Mouse (Mus musculus) hindlimb bud, embryonic 11.5 days (tissue): ENCODE data around the gene Sp6.

Experiments
- DNase-seq: peaks from one replicate; pipeline ENCODE4 v3.0.0-alpha.2; 2012; ENCODE audit warnings: low read depth, low spot score; ENCODE audit errors: extremely low spot score

Sp6 gene

DNA sequence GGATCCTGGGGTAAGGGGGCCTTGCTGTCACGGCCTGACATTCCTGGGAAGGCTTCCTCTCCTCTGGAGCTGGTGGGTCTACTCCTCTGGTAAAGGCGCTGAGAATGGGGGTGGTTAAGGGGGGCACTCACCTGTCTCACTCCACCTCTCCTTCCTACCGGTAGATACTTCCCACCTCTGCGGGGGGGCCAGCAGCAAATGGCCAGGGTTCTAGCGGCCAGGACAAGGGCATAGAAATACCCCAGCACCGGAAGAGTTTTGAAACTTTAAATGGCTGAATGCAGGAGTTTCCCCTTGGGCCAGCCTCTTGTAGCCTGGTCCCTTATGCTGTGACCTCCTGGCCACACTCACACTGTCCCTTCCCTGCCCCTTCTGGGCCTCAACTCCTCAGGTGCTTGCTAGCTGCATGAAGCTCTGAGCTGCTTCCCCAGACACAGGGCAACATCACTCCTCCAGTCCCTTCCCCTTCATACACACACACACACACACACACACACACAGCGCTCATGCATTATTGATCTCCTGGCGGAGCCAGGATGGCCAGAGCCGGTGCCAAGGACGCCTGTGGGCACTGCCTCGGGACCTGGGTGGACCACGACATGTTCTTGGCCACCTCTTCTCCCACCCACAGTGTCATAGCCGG is 37.9 kb downstream of the Sp6 start:
- DNase-seq: no peak

DNA sequence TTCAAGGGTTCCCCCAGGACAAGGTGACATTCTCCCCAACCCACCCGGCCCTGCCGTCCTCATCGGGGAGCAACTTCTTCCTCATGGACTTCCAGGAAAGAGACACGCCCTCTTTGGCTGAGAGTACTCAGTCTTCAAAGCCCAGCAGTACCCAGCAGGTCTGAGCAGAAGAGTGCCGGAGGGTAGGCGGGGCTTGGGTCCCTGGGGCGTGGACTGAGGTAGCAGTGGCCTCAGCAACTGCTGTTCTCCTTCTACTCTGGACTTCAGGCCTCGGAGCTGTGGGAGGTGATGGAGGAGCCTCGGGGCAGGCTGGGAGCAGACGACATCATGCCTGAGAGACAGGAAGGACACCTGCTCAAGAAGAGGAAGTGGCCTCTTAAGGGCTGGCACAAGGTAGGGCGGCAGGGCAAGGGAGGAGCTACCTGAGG is 39.0 kb downstream of the Sp6 start:
- DNase-seq: no peak

DNA sequence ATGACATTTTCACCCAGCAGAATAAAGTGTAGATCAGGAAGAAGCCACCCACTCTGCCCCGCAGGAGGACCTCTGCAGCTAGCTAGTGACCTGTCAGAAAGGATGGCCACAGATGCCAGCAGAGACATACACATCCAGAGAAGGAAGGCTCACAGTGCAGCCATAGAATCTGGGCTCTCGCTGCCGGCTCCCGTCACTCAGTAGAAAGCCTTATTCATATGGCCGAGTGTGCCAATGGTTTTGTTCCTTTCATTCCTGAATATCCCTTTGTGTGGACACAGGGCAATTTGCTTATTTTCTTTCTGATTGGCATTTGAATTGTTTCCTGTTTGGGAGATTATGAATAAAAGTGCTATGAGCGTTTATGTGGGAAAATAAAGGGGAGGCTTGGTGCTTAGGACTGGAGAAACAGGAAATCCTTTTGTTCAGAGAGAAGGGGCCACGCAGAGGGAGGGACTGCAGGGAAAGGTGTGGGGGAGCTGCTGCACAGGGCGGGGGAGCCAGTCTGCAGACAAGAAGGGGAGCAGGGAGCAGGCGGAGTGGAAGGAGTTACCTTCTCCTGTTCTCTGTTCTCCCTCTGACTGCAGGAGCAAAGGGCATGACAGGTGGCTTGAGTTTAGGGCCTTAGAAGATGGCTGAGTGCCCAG is 50.2 kb downstream of the Sp6 start:
- no peak for DNase-seq

DNA sequence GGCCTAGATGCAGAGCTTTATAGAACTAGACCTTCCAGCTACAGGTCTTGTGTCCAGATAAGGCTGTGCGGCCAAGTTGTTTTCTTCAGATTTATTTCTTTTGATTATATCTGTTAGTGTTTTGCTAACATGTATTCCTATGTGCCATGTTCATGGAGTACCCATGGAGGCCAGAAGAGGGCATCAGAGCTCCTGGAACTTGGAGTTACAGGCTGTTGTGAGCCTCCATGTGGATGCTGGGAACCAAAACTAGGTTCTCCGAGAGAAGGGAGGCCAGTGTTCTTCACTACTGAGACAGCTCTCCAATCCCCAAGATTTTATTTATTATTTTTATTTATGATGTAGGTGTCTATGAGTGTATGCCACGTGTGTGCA is 50.7 kb downstream of the Sp6 start:
- no peak for DNase-seq

DNA sequence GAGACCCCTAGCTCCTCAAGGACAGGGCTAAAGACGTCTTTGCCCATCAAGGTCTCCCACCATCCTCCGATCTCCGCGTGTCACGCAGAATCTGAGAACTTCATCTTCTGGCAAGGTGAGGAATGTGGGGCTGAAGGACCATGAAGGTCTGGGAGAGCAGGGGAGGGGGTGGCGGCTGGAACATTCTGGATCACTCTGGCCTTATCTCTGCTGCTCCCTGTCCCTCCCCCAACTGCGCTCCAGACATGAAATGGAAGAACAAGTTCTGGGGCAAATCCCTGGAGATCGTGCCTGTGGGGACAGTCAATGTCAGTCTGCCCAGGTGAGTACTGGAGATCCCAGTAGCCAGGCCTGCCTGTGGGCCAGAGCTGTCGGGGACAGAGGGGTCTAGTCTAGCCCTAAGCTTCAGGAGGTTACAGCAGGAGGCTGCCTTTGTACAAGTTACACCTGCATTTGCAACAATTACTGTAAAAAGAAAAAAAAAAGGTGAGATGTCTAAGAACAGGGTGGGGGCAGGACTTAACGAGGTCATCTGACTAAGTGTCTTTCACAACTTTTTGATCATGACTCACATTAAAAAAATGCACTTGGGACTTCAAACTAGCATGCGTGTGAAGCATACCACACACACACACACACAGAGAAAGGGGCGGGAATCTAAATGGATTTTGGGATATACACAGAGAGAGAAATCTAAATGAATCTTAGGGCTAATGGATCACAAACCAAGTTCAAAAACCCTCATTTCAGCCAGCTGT is 52.5 kb downstream of the Sp6 start:
- no peak for DNase-seq

DNA sequence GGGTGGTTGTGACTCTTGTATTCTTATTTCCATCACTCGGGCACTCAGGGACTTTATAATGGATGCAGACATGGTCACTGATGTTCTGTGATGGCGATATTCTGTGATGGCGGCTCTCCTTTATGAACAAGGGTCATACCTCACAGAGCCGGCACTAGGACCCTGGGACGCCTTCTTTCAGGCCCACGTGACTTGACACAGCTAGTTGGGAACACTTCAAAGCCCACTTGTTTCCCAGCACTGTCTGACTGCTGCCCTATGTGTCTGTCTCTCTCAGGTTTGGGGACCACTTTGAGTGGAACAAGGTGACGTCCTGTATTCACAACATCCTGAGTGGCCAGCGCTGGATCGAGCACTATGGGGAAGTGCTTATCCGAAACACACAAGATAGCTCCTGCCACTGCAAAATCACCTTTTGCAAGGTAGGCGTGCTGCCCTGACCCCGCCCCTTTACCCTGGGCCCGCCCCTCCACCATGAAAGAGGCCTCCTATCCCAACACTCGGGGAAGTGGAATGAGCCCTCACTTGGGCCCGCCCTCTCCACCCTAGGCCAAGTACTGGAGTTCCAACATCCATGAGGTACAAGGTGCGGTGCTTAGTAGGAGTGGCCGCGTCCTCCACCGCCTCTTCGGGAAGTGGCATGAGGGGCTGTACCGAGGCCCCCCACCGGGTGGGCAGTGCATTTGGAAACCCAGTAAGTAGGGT is 53.6 kb downstream of the Sp6 start:
- no peak for DNase-seq

DNA sequence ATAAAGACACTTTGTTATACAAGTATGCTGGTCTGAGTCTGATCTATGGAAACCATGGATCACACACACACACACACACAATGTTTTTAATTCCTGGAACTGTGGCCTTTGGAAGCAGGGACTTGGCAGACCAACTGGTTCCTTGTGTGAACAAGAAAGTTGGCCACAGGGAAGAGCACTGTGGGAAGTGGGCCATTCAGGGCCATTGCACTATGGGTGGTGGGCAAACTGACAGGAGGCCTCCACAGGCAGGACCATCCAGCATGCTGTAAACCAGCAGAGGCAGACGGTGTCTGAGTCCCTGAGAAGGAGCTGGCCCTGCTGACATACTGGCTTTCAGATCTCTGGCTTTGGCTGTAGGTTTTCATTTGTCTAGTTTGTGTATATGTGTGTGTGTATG is 56.1 kb downstream of the Sp6 start:
- no peak for DNase-seq

DNA sequence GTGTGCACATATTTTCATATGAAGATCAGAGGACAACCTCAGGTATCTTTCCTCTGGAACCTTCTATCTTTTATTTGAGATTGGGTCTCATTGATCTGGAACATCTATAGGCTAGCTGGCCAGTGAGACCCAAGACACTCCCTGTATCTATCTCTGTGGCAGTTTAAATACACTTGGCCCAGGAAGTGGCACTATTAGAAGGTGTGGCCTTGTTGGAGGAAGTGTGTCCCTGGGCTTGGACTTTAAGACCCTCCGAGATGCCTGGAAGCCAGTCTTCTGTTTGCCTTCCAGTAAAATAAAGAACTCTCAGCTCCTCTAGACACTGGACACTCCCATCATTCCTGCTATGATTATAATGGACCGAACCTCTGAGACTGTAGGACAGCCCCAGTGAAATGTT is 56.6 kb downstream of the Sp6 start:
- no peak for DNase-seq

DNA sequence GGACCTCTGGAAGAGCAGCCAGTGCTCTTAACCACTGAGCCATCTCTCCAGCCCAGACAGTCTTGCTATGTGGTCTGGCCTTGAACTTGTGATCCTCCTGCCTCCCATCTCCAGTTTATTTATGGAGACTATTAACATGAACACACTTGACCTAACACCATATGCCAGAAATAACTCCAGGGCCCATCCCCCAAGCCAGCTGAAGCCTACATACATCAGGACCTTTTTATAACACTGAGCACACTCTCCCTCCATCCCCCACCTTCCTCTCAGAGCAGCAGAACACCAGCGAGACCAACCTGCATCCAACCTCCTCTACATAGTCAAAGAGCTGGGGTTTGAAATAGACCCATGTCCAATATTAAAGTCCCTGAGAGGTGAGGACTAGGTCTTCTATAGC is 57.9 kb downstream of the Sp6 start:
- no peak for DNase-seq

DNA sequence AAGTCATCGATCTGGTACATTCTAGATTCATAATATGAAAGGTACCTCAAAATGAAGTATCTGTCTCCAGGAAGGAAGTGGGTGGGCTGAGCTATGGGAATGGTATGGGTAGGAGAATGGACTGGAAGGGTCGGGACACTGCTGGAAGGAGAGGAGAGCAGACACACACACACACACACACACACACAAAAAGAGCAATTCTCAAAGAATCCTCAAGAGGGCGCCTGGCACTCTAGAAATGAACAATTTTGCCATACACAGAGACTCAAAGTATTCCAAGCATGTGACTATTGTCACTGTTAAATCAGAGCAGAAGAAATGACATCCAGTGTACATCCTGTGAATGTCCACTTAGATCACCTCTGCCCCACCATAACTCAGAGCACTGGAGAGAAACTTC is 59.3 kb downstream of the Sp6 start:
- DNase-seq: no peak

DNA sequence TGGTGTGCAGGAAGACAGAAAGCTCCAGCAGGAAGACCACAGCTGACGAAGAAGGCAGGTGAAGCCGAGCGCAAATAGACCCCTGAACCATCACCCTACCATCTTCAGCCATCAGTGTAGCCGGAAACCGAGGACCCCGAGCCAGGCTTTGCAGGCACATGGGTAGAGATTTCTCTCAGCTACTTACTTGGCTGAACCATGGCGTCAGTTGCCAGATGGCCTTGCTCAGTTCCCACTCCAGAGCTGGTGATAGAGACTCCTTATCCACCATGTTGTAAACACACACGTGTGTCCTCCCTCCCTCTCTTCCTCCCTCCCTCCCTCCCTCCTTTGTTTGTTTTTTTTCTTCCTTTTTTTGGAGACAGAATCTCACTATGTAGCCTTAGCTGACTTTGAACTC is 61.0 kb downstream of the Sp6 start:
- DNase-seq: no peak
